Mouse (Mus musculus) hindbrain, postnatal 0 days (tissue): ENCODE measurements at regions not wholly inside any gene's neighbourhood (a gene's known extent, or its start where the extent isn't known, plus 50 kb on each side); places are given as distances from the start of the nearest gene placed in this dataset.

ENCODE experiments used
- ATAC-seq: fragments of 200-750 bp; cut with Nextera tagmentation; 2 replicates; pipeline ENCODE4 v1.8.0; 2017; ENCODE audit warnings: mild to moderate bottlenecking, moderate TSS enrichment, moderate library complexity
- DNase-seq: peaks from one replicate; pipeline ENCODE4 v3.0.0-alpha.2; 2015; ENCODE audit warnings: low spot score
- H3K27ac ChIP-seq: fragments of 300-500 bp; sonication (generic); 2 replicates; pipeline ENCODE4 v1.5.1; 2014; ENCODE audit warnings: mild to moderate bottlenecking
- H3K27me3 ChIP-seq: fragments of 300-500 bp; sonication (generic); 2 replicates; pipeline ENCODE4 v1.6.1; 2014; ENCODE audit warnings: low read length, mixed read lengths; ENCODE audit not compliant: insufficient read depth
- H3K36me3 ChIP-seq: fragments of 300-500 bp; sonication (generic); 2 replicates; pipeline ENCODE4 v1.6.1; 2014; ENCODE audit warnings: low read length, mixed read lengths; ENCODE audit not compliant: insufficient read depth
- H3K4me1 ChIP-seq: fragments of 300-500 bp; sonication (generic); 2 replicates; pipeline ENCODE4 v1.6.1; 2014; ENCODE audit warnings: antibody characterized with exemption, low read length, mixed read lengths; ENCODE audit not compliant: insufficient read depth
- H3K4me2 ChIP-seq: fragments of 300-500 bp; sonication (generic); 2 replicates; pipeline ENCODE4 v1.6.1; 2014; ENCODE audit warnings: low read depth, mild to moderate bottlenecking, low read length, moderate library complexity, mixed read lengths
- H3K4me3 ChIP-seq: fragments of 300-500 bp; sonication (generic); 2 replicates; pipeline ENCODE4 v1.5.1; 2014; ENCODE audit warnings: low read length
- H3K9ac ChIP-seq: fragments of 300-500 bp; sonication (generic); replicated peaks from 2 replicates; pipeline ENCODE4 v1.6.1; 2014; ENCODE audit warnings: mild to moderate bottlenecking, low read length, moderate library complexity, mixed read lengths
- H3K9me3 ChIP-seq: fragments of 300-500 bp; sonication (generic); 2 replicates; pipeline ENCODE4 v1.6.1; 2016; ENCODE audit warnings: low read length, mixed read lengths
- CTCF ChIP-seq: IDR thresholded peaks from 2 replicates; pipeline ENCODE4 v1.5.1; 2016; ENCODE audit warnings: antibody characterized with exemption, control low read depth, low read depth
- WGBS: fragments of 180-500 bp; shearing (Covaris S2); extraction: QIAGEN DNeasy Blood & Tissue Kit; methylation state at CpG from one replicate; pipeline ENCODE4 v1.1.7; 2014; 5-methylcytosine and 5-hydroxymethylcytosine counted together

- ATAC-seq = no peak
- 61% methylated on average over 7 of the region's 7 CpGs for WGBS
- H3K36me3 ChIP-seq = no peaks in the 10 kb centered on the region
- H3K9me3 ChIP-seq = no peaks in the 10 kb centered on the region
- TF ChIP-seq CTCF = no peak
- DNase-seq = no peak
- H3K27ac ChIP-seq = no peak overlapping the region
- no peaks in the 10 kb centered on the region for H3K27me3 ChIP-seq
- no peak overlapping the region for H3K9ac ChIP-seq
- H3K4me2 ChIP-seq = no peak overlapping the region
- no peaks in the 10 kb centered on the region for H3K4me1 ChIP-seq
- no peak overlapping the region for H3K4me3 ChIP-seq
Observed at GRCm38 (mm10) chr1:167947866-167948265, 258.8 kb downstream of the Lmx1a start.

DNA sequence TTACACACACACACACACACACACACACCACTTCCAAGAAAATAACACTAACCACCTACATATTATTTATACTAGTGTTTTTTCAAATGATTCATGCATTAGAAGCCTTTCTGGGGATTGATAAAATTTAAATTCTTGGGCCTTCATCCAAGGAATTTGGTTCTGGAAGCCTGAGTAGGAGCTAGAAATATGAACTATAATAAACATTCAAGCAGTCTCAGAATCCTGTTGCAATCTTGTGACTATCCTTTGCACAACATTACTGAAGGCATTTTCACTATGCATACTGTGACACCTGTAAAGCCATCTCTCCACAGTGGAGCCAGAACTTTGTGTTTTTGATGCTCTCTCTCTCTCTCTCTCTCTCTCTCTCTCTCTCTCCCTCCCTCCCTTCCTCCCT lies 262.7 kb downstream of the Lmx1a start:
- no peak for ATAC-seq
- no peak for TF ChIP-seq CTCF

DNA sequence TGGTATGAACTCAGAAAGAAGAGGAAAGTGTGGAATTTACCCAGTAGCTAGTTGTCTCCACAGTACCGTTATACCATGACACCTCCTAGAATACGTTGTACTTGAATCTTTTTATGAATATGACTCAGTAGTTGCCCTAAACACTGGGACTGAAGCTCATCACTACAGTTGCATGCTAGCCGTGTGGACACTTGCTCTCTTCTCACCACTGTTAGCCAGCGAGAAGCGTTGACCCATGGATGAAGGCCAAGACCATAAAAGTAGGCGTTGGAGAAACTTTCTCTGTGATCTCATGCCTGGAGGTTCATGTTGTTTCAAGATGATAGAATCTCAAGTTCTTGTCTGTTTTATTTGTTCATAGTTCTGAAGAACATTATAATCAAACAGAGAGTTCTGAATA lies 269.5 kb downstream of the Lmx1a start:
- no peak overlapping the region for H3K27ac ChIP-seq
- no peaks in the 10 kb centered on the region for H3K9me3 ChIP-seq
- no peak for TF ChIP-seq CTCF
- H3K9ac ChIP-seq = no peak overlapping the region
- H3K4me1 ChIP-seq = no peaks in the 10 kb centered on the region
- no peak for ATAC-seq
- no peak for DNase-seq
- no peaks in the 10 kb centered on the region for H3K36me3 ChIP-seq
- H3K4me2 ChIP-seq = no peak overlapping the region
- 94% methylated on average over 6 of the region's 6 CpGs for WGBS
- H3K4me3 ChIP-seq = no peak overlapping the region
- H3K27me3 ChIP-seq = no peaks in the 10 kb centered on the region

More for the DNA sequence above, 262.7 kb downstream of the Lmx1a start:
- H3K27me3 ChIP-seq = no peaks in the 10 kb centered on the region
- no peaks in the 10 kb centered on the region for H3K4me1 ChIP-seq
- no peaks in the 10 kb centered on the region for H3K9me3 ChIP-seq
- no peak overlapping the region for H3K27ac ChIP-seq
- no peak for DNase-seq
- H3K9ac ChIP-seq = no peak overlapping the region
- no peak overlapping the region for H3K4me2 ChIP-seq
- H3K4me3 ChIP-seq = no peak overlapping the region
- no peaks in the 10 kb centered on the region for H3K36me3 ChIP-seq

- Histone ChIP-seq H3K4me3 (no peak overlapping the region), H3K9ac (no peak overlapping the region), H3K4me2 (no peak overlapping the region), H3K9me3 (no peaks in the 10 kb centered on the region), H3K4me1 (no peaks in the 10 kb centered on the region), H3K36me3 (no peaks in the 10 kb centered on the region), H3K27me3 (no peaks in the 10 kb centered on the region), H3K27ac (no peak overlapping the region)
- no peak for TF ChIP-seq CTCF
- ATAC-seq = 0 out of 2 replicates have a peak, but pooled peaks have one; percentile 53
- no peak for DNase-seq
- 39% methylated on average over 3 of the region's 3 CpGs for WGBS
Observed at GRCm38 (mm10) chr1:167969545-167969944, 280.5 kb downstream of the Lmx1a start.

DNA sequence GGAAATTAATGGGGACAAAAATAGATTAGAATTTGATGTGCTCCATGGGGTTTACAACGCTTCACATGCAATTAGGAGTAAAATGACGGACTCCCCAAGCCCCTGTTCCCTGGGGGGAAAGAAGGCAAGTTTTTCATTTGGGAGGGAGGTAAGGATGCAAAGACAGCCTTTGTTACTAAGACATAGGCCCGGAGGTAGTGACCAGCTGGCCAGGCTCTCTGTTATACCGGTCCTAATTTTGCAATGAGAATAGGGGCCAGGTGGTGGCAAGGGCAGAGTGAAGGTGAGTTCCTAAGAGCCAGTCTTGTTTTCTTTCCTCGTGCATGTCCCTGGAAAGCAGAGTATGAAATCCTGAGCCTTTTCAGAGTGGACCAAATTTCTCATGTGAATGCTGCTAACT lies 280.9 kb downstream of the Lmx1a start:
- Histone ChIP-seq H3K4me1 (no peaks in the 10 kb centered on the region), H3K27me3 (no peaks in the 10 kb centered on the region), H3K9me3 (no peaks in the 10 kb centered on the region), H3K4me3 (no peak overlapping the region), H3K27ac (no peak overlapping the region), H3K36me3 (no peaks in the 10 kb centered on the region), H3K9ac (no peak overlapping the region), H3K4me2 (no peak overlapping the region)
- ATAC-seq (no peak), DNase-seq (peak; percentile 14)
- no peak for TF ChIP-seq CTCF
- 31% methylated on average over 5 of the region's 5 CpGs for WGBS

DNA sequence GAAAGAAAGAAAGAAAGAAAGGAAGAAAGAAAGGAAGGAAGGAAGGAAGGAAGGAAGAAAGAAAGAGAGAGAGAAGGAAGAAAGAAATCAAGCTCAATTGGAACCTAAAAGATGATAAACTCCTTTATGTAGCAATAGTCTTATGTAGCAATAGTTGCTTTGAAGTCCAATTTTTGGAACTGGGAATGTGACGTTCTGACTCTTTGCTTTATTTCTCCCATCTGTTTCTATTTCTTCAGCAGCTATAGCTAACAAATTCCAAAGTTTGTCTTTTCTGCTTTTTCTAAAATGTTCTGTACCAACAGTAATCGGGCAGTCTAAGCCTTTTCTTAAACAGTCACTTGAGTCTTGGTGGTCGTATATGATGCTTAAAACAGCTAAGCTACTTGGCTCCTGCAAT lies 287.7 kb downstream of the Lmx1a start:
- Histone ChIP-seq H3K4me2 (no peak overlapping the region), H3K4me1 (no peaks in the 10 kb centered on the region), H3K9me3 (no peaks in the 10 kb centered on the region), H3K27me3 (no peaks in the 10 kb centered on the region), H3K4me3 (no peak overlapping the region), H3K27ac (no peak overlapping the region), H3K9ac (no peak overlapping the region), H3K36me3 (no peaks in the 10 kb centered on the region)
- no peak for TF ChIP-seq CTCF
- DNase-seq (no peak), ATAC-seq (no peak)
- WGBS = 93% methylated on average over 3 of the region's 3 CpGs

GRCm38 (mm10) chr1:167979187-167979586 lies 290.1 kb downstream of the Lmx1a start:
- Histone ChIP-seq H3K9me3 (no peaks in the 10 kb centered on the region), H3K27me3 (no peaks in the 10 kb centered on the region), H3K9ac (no peak overlapping the region), H3K4me3 (no peak overlapping the region), H3K4me2 (no peak overlapping the region), H3K4me1 (no peaks in the 10 kb centered on the region), H3K27ac (no peak overlapping the region), H3K36me3 (no peaks in the 10 kb centered on the region)
- DNase-seq (no peak), ATAC-seq (no peak)
- TF ChIP-seq CTCF = no peak
- 87% methylated on average over 3 of the region's 3 CpGs for WGBS
